Mouse (Mus musculus) liver, adult 2 months (tissue): ENCODE measurements at regions not wholly inside any gene's neighbourhood (a gene's known extent, or its start where the extent isn't known, plus 50 kb on each side); places are given as distances from the start of the nearest gene placed in this dataset.

Source experiments
- CTCF ChIP-seq: fragments of 200-500 bp; IDR thresholded peaks from 2 replicates; pipeline ENCODE4 v1.5.1; 2011; ENCODE audit warnings: low read depth, low read length, control low read depth
- POLR2A ChIP-seq: fragments of 200-500 bp; IDR thresholded peaks from 2 replicates; pipeline ENCODE4 v1.6.1; 2011; ENCODE audit warnings: low read length, control low read depth; ENCODE audit not compliant: insufficient read depth; ENCODE audit errors: extremely low read depth

DNA sequence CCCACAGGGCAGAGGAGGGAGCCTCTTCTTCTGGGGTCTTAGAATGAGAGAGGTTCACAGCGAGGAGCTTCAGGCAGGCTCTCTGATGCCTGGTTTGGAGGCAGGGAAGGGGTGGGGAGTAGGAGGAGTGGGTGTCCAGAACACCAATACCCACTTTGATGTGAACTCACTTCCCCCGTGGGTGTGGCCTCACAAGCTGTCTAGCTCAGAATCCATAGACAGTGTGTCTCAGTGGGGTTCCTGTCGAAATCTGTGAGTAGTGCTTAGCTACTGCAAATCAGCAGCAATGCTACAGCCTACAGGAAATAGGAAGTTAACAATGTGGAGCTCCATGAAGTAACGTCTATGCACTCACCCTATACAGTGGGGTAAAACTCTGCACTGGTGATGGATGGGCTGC, 102.5 kb upstream of the Mon1b start:
- TF ChIP-seq POLR2A (no peak), CTCF (no peak)
